Mouse (Mus musculus): ENCODE measurements around the gene Pnisr.

Gene Pnisr

DNA sequence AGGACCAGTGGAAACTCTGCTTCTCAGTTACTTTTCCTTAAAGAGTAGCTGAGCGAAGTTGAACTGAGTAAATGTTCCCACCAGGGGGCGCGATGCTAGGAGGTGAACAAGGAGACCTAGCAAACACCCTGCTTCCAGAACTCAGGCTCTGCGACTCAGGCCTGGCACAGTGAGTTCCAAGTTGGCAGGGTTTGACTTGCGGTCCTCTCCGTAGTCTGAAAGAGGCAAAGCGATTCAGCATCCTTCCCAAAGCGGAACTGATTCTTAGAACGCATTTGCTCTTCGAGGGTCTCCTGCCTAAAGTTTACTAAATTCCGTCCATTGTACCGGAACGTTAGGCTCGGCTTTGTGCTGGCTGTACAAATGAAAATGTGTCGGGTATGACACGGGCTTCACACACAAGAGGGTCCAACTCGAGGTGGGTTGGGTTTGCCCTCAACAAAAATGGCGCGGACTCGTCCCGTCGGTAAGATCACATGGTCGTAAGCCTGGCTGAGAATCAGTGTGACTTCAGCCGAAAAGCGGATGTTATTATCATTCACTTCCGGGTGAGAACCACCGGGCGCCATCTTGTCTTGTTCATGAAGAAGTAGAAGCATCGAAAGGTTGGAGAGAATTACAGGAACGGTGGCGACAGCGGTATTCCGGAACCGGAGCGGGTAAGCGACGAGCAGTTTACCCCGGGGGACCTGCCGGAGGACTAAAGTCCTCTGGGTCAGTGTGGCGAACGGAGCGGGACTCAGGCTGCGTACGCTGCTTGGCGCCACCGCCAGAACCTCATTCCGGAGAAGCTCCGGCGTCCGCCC is at the start of gene Pnisr:
Gene Pnisr (plus strand): TSS at position 103 of the 806 bp plus-strand sequence.
- peak; percentile 95 for DNase-seq

DNA sequence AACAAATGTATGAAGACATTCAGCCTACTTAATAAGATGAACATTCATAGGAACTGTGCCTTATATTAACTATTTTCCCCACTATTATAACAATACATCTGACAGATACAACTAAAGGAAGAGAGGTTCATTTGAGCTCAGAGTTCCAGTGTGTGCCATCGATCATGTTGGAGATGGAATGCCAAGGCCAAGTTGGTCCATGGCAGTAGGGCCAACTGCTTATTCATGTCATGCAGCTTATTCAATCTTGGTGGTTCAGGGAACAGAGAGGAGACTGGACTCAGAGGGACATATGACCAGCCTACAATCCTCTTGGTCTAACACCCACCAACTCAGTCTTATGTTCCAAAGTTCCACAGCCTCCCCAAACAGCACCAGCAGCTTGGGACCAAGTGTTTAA is 46.4 kb upstream of the Pnisr start:
- DNase-seq, result no peak

DNA sequence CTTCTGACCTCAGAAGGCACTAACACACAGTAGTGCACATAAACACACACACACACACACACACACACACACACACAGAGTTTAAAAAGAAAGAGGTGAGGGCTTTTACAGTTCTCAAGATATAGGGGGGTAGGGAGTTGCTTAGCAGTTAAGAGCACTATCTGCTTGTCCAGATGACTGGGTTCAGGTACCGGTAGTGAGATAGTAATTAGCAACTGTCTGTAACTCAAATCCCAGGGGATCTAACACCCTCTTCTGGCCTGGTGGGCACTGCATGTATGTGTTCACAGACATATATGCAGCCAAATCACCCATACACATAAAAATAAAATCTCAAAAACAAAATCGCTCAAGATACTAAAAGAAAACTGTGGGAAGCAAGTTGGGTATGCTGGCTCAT is 45.8 kb upstream of the Pnisr start:
- DNase-seq, result no peak

DNA sequence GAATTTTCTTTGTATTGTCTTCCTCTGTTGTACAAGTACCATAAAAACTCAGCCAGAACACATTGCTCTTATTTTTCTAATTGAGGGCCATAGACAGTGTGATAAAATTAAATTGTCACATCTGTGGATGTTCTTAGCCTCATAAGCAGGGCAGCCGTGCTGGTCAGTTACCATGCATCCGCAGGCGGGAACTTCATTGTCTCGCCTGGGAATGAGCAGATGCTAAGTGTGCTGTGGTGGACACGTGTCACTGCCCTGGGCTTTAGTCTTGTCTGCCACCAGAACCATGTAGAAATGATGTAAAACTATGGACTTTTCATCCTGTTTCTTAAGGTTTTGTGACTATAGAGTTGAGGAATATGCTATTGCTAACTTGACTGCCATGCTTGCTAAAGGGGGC is 40.2 kb upstream of the Pnisr start:
- DNase-seq, result no peak

DNA sequence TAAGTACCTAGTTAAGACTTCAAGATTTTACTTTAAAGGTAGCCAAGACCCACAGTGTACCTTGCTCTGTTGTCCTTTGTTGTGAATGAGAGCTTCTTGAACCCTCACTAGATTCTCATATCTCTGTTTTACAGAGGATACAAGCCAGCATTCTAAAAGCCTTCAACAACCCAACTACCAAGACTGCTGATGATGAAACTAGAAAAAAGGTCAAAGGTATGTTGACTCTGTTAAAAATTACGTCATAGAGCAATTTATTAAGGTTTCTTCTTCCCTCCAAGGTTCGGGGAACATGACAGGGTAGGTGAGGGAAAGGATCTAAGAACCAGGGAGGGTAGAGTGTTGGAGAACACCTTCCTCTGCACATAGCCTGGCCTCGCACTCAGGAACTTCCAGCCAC is 36.8 kb upstream of the Pnisr start:
- DNase-seq, result no peak

DNA sequence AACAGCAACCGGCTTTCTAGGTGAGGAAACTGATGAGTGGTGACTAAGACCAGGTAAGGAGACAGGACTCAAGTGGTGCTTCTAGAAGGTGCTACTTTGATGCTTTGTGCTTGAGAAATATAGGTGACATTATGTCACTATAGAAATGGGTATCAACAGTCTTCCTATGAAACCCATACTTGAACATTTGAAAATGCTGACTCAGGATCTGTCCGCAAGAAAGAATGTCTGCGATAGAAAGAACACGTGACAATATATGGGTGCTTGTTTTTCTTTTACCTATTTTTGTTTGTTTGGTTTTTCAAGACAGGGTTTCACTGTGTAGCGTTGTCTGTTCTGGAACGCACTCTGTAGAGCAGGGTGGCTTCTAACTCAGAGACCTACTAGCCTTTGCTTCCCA is 34.7 kb upstream of the Pnisr start:
- no peak for DNase-seq

DNA sequence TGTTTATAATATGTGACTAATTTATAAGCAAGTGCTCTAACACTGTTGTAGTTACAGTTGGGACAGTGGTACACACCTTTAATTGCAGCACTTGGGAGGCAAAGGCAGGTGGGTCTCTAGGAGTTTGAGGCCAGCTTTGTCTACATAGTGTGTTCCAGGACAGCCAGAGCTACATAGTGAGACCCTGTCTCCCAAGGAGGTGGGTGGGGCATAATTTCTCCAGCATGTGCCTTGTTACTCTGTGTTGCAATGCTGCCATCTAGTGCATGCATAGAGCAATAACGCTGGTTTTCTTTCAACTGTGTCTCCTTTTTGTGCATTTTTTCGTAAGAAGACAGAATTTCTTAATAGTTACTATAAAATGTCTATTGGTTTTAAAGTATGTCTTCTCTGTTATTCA is 33.4 kb upstream of the Pnisr start:
- peak; percentile 16 for DNase-seq

DNA sequence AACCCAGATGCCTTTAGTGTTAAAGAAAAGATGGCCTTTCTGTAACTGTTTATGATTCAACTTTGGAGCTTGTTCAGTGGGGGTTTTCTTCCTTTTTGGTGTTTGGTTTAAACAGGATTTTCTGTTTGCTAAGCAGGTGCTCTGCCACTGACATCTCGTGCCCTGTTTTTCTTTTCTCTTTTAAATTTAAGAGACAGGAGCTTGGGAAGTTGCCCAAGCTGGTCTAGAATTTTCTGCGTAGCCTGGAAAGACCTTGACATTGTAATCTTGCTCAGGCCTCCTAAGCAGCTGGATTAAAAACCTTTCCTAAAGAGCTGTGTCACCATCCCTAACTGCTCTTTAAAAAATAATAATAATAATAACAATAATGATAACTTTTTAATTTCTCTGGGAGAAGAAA is 20.8 kb upstream of the Pnisr start:
- DNase-seq, result no peak

DNA sequence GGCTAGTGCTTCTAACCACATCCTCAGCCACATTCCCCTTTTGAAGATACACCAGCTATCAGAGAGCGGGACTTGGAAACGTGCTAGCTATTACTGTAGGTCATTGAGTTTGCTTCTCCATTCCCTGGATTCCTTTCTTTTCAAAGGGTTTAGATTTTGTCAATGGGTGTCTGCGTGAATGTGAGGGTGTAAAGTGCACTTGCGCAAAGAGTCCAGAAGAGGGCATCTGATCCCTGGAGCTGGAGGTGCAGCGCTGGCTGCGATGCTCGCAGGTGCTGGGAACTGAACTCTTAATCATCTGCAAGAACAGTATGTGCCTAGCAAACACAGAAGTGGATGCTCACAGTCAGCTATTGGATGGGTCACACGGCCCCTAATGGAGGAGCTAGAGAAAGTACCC is 14.5 kb upstream of the Pnisr start:
- no peak for DNase-seq

DNA sequence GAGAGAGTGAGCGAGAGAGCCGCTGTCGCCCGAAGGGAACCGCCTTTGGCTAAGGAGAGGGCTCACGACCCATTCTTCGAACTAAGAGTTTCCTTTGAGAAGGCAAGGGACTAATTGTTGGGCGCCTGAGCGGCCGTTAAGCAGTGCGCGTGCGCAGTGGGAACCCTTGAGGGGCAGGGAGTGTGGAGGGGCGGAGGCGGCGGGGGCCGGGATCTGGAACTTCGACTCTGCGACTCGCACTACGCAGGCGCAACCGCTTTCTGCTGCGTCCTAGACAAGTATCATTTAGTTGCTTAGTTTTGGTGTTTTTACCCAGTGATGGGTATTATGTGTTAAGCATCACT is 876 bp downstream of the Pnisr start:
- DNase-seq, result peak; percentile 83

DNA sequence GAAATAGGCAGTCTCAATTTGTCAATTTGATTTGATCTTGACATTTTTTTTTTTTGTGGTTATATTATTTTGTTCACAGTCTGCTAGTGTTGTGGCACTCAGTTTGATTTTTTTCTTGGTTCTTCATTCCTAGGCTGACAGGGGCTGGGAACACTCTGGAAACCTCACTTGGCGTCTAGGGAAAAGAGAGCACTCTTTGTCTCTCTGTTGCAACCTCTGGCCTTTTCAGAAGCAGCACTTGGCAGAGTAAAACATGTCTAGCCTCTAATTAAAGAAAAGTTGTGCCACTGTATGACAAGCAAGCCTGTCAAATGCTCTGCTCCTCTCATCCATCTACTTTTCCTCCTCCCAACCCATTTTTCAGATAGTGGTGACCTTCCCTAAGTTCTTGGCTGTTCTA is 10.1 kb downstream of the Pnisr start:
- no peak for DNase-seq

DNA sequence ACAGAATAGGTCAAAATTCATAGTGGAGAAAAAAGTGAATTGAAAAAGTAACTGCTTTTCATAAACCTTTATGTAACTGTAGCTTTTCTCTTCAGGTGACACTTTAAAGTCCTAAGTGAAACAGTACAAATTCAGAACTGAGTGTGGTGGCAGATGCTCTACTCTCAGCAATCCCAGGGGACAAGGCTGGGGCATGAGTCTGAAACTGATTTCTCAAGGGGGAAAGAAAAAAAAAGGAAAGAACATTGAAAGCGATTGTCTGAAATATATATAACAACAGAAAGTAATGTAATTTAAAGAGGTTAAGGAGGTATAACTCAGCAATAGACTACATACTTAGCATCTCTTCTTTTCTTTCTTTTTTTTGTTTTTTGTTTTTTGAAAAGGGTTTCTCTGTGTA is 17.8 kb downstream of the Pnisr start:
- DNase-seq, result no peak

DNA sequence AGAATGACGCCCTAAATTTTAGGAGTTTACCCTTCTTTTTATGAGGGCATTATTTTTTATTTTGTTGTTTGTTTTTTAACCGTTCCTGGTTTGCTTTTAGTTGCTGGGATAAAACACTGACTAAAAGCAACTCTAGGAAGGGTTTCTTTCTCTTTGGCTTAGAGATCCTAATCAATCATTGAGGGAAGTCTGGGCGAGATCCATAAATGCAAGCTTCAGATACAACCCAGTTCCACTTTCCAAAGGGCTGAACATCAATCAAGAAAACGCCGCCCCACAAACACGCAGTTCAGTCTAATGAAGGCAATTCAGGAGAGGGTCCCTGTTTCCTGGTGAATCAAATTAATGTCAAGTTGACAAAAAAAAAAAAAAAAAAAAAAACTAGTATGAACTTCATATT is 31.4 kb downstream of the Pnisr start:
- DNase-seq, result no peak

DNA sequence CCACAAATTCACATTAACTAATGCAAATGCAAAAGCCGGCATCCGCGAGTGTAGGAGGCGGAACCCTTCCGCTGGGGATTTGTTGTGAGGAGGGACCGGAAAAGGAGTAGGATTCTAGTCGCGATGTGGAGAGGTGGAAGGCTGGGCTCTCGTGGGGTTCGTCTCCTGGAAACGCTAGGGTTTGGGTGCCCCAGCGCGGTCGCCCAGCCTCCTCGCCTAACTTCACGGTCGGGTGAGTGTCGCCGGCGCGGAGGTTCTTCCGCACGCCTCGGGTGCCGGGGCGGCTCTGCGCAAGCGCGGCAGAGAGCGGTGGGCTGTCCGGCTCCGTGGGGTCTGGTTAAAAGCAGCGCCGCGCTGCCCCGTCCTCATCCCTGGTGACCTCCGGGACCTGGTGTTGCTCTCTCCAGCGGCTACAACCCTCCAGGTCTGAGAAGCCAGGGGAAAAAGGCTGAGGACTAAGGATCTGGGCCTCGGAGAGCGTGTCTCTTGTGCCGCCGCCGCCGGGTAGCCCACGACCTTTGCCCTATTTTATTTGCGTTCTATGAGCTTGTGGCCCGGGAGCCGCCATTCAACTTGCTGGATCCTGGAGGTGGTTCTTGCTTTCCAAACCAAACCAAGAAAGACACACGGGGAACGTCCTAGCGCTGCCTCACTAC is 32.3 kb downstream of the Pnisr start, which contains the start of gene Coq3:
Gene Coq3 (plus strand): TSS at position 109 of the 656 bp plus-strand sequence.
- peak; percentile 80 for DNase-seq

DNA sequence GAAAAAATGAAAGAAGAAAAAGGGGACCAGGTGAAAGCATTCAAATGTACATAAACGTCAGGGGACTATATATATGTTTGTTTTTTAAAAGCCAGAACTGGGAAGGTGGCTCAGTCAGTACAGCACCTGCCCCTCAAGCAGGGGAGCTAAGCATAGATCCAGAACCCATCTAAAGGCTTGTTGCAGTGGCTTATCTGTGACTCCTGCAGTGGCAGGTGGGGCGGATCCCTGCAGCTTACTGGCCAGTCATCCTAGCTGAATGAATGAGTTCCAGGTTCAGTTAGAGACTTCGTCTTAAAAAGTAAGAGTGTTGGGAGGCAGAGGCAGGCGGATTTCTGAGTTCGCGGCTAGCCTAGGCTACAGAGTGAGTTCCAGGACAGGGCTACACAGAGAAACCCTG is 35.4 kb downstream of the Pnisr start:
- DNase-seq, result no peak

DNA sequence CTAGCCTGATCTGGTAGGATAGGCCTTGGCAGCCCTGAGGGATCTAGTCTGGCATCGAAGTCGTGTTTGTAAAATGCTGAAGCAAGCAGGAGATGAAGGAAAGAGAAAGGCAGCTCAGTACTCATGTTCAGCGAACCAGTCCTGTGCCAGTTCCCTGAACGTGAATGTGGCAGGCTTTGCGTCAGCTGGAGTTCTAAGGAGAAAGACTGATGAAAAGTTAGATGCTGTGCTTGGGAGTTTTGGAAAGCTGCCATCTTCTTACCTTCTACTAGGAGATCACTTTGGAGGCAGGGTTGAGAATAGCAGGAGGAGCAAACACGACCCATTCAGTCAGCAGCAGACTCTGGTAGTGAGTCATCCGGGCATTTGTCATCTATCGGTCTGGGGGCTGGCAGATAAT is 38.4 kb downstream of the Pnisr start:
- no peak for DNase-seq

Data from kidney, adult 11 months (tissue).